Mouse (Mus musculus): ENCODE data around the gene Snx18.

GRCm38 (mm10) chr13:113615971-113616671 is 2.2 kb downstream of the Snx18 start:
- no peak for TF ChIP-seq POLR2A (IDR thresholded peaks at IDR 0.05; ENCODE audit: borderline replicate concordance, insufficient read depth, low read length)
- TF ChIP-seq CTCF (IDR thresholded peaks at IDR 0.05; ENCODE audit: borderline replicate concordance, insufficient read depth, low read depth, low read length): no peak

Measured in cerebellum, adult 2 months (tissue).